Mouse (Mus musculus) midbrain, embryonic 14.5 days (tissue): Measurements from ENCODE around the gene Gm4907. TPM values are rescaled to one million over a fixed set of nuclear protein-coding genes. Genes with fewer than 3 reads are reported as not detected.
"Not testable (repeated sequence)": the region's sequence is repeated elsewhere in the genome, so short reads cannot be mapped to it uniquely, and the experiment has no call there.

ENCODE experiments used
- ATAC-seq: fragments of 200-750 bp; cut with Nextera tagmentation; 2 replicates; pipeline ENCODE4 v1.8.0; 2017; ENCODE audit warnings: moderate number of reproducible peaks, moderate library complexity; ENCODE audit not compliant: low FRiP score, low TSS enrichment
- DNase-seq: peaks from one replicate; pipeline ENCODE4 v3.0.0-alpha.2; 2015
- H3K27ac ChIP-seq: fragments of 300-500 bp; sonication (generic); replicated peaks from 2 replicates; pipeline ENCODE4 v1.5.1; 2014; ENCODE audit warnings: mild to moderate bottlenecking, low read depth, low read length, moderate library complexity
- H3K27me3 ChIP-seq: fragments of 300-500 bp; sonication (generic); 2 replicates; pipeline ENCODE4 v1.6.1; 2014; ENCODE audit warnings: low read length, control low read depth, mixed read lengths; ENCODE audit not compliant: control insufficient read depth, insufficient read depth
- H3K36me3 ChIP-seq: fragments of 300-500 bp; sonication (generic); 2 replicates; pipeline ENCODE4 v1.6.1; 2014; ENCODE audit warnings: low read length, control low read depth; ENCODE audit not compliant: control insufficient read depth, insufficient read depth
- H3K4me1 ChIP-seq: fragments of 300-500 bp; sonication (generic); 2 replicates; pipeline ENCODE4 v1.6.1; 2014; ENCODE audit warnings: mild to moderate bottlenecking, antibody characterized with exemption, low read length, control low read depth; ENCODE audit not compliant: control insufficient read depth, insufficient read depth
- H3K4me2 ChIP-seq: fragments of 300-500 bp; sonication (generic); 2 replicates; pipeline ENCODE4 v1.6.1; 2014; ENCODE audit warnings: mild to moderate bottlenecking, low read length, moderate library complexity
- H3K4me3 ChIP-seq: fragments of 300-500 bp; sonication (generic); replicated peaks from 2 replicates; pipeline ENCODE4 v1.5.1; 2014; ENCODE audit warnings: low read depth, low read length
- H3K9ac ChIP-seq: fragments of 300-500 bp; sonication (generic); replicated peaks from 2 replicates; pipeline ENCODE4 v1.6.1; 2014; ENCODE audit warnings: mild to moderate bottlenecking, low read length, moderate library complexity
- H3K9me3 ChIP-seq: fragments of 300-500 bp; sonication (generic); 2 replicates; pipeline ENCODE4 v1.6.1; 2016; ENCODE audit warnings: low read length, control low read depth, mixed read lengths; ENCODE audit not compliant: control insufficient read depth
- WGBS: fragments of 180-500 bp; shearing (Covaris S2); extraction: QIAGEN DNeasy Blood & Tissue Kit; methylation state at CpG from one replicate; pipeline ENCODE4 v1.1.7; 2014; 5-methylcytosine and 5-hydroxymethylcytosine counted together
- polyA plus RNA-seq: library from polyadenylated mRNA; unstranded; fragments of >200 nt; fragmentation: Nextera tagmentation; extraction: Ambion mirVana; gene quantifications from 2 replicates; pipeline ENCODE4 v1.2.1, GENCODE M21; 2014

The Gm4907 gene
- polyA plus RNA-seq, result not detected in 2 replicates

GRCm38 (mm10) chrX:23882253-23882652, at the start of gene Gm4907:
Gene Gm4907 (plus strand): TSS chrX:23882553.
- 57% methylated on average over 2 of the region's 2 CpGs for WGBS
- H3K27ac ChIP-seq, H3K27me3 ChIP-seq, ATAC-seq, H3K4me1 ChIP-seq, H3K9ac ChIP-seq, H3K4me2 ChIP-seq, H3K36me3 ChIP-seq, H3K9me3 ChIP-seq, H3K4me3 ChIP-seq, DNase-seq: not testable (repeated sequence)

GRCm38 (mm10) chrX:23833784-23834183, 48.6 kb upstream of the Gm4907 start:
- not testable (repeated sequence) for H3K4me3 ChIP-seq, ATAC-seq, H3K4me1 ChIP-seq, H3K27me3 ChIP-seq, H3K27ac ChIP-seq, H3K36me3 ChIP-seq, H3K9me3 ChIP-seq, H3K9ac ChIP-seq, H3K4me2 ChIP-seq, DNase-seq
- 90% methylated on average over 11 of the region's 11 CpGs for WGBS

- no peaks in the 10 kb centered on the region for H3K4me1 ChIP-seq
- no peak overlapping the region for H3K27ac ChIP-seq
- H3K4me2 ChIP-seq, result no peak overlapping the region
- H3K4me3 ChIP-seq, result no peak overlapping the region
- DNase-seq (no peak), ATAC-seq (no peak)
- no peaks in the 10 kb centered on the region for H3K27me3 ChIP-seq
- 97% methylated on average over 1 of the region's 1 CpGs for WGBS
- H3K9me3 ChIP-seq, result no peaks in the 10 kb centered on the region
- H3K36me3 ChIP-seq, result no peaks in the 10 kb centered on the region
- no peak overlapping the region for H3K9ac ChIP-seq
These were observed 41.4 kb upstream of the Gm4907 start for GRCm38 (mm10) chrX:23840921-23841320.

GRCm38 (mm10) chrX:23954161-23954560, 71.8 kb downstream of the Gm4907 start:
- Histone ChIP-seq H3K4me3 (no peak overlapping the region), H3K4me1 (no peaks in the 10 kb centered on the region), H3K27me3 (no peaks in the 10 kb centered on the region), H3K36me3 (no peaks in the 10 kb centered on the region), H3K9ac (no peak overlapping the region), H3K27ac (no peak overlapping the region), H3K4me2 (no peak overlapping the region), H3K9me3 (no peaks in the 10 kb centered on the region)
- DNase-seq, result no peak
- WGBS, result 63% methylated on average over 2 of the region's 2 CpGs
- ATAC-seq, result no peak

Other genes starting within 250 kb of the Gm4907 start
- gene Wdr44, start 189.5 kb upstream of the Gm4907 start, polyA plus RNA-seq, result 12.6 and 17.0 TPM in 2 replicates
- not detected in 2 replicates for gene Gm4985, start 76.4 kb downstream of the Gm4907 start, polyA plus RNA-seq